Mouse (Mus musculus) limb, embryonic 14.5 days (tissue): Measurements from ENCODE around the gene Tub. TPM values are rescaled to one million over a fixed set of nuclear protein-coding genes. Genes with fewer than 3 reads are reported as not detected.

Experiments
- ATAC-seq: fragments of 200-750 bp; cut with Nextera tagmentation; 2 replicates; pipeline ENCODE4 v1.8.0; 2017; ENCODE audit warnings: low read depth, moderate number of reproducible peaks, moderate TSS enrichment; ENCODE audit not compliant: low FRiP score
- DNase-seq: peaks from one replicate; pipeline ENCODE4 v3.0.0-alpha.2; 2015; ENCODE audit warnings: low spot score
- H3K27ac ChIP-seq: fragments of 300-500 bp; sonication (generic); replicated peaks from 2 replicates; pipeline ENCODE4 v1.5.1; 2014; ENCODE audit warnings: low read depth, mild to moderate bottlenecking, low read length, moderate library complexity, mixed read lengths
- H3K27me3 ChIP-seq: fragments of 300-500 bp; sonication (generic); 2 replicates; pipeline ENCODE4 v1.6.1; 2014; ENCODE audit warnings: low read length, mixed read lengths; ENCODE audit not compliant: control insufficient read depth, insufficient read depth
- H3K36me3 ChIP-seq: fragments of 300-500 bp; sonication (generic); 2 replicates; pipeline ENCODE4 v1.6.1; 2014; ENCODE audit warnings: mild to moderate bottlenecking, low read length, moderate library complexity, mixed read lengths; ENCODE audit not compliant: control insufficient read depth, insufficient read depth
- H3K4me1 ChIP-seq: fragments of 300-500 bp; sonication (generic); 2 replicates; pipeline ENCODE4 v1.6.1; 2014; ENCODE audit warnings: antibody characterized with exemption, low read length, mixed read lengths; ENCODE audit not compliant: control insufficient read depth, insufficient read depth
- H3K4me2 ChIP-seq: fragments of 300-500 bp; sonication (generic); replicated peaks from 2 replicates; pipeline ENCODE4 v1.6.1; 2014; ENCODE audit warnings: low read depth, mild to moderate bottlenecking, low read length, moderate library complexity; ENCODE audit not compliant: severe bottlenecking
- H3K4me3 ChIP-seq: fragments of 300-500 bp; sonication (generic); replicated peaks from 2 replicates; pipeline ENCODE4 v1.5.1; 2014; ENCODE audit warnings: low read length
- H3K9ac ChIP-seq: fragments of 300-500 bp; sonication (generic); 2 replicates; pipeline ENCODE4 v1.6.1; 2014; ENCODE audit warnings: mild to moderate bottlenecking, low read depth, low read length, moderate library complexity; ENCODE audit not compliant: severe bottlenecking
- H3K9me3 ChIP-seq: fragments of 300-500 bp; sonication (generic); 2 replicates; pipeline ENCODE4 v1.6.1; 2016; ENCODE audit warnings: low read length; ENCODE audit not compliant: control insufficient read depth
- POLR2A ChIP-seq: fragments of 200-500 bp; IDR thresholded peaks from 2 replicates; pipeline ENCODE4 v1.8.0; 2012; ENCODE audit warnings: inconsistent platforms, mild to moderate bottlenecking, moderate library complexity, borderline replicate concordance; ENCODE audit not compliant: insufficient read depth, insufficient read length; ENCODE audit errors: extremely low read depth
- WGBS: fragments of 180-500 bp; shearing (Covaris S2); extraction: QIAGEN DNeasy Blood & Tissue Kit; methylation state at CpG from one replicate; pipeline ENCODE4 v1.1.7; 2014; 5-methylcytosine and 5-hydroxymethylcytosine counted together
- polyA plus RNA-seq, 2 experiments: library from polyadenylated mRNA; depleted of rRNA in 1 of 2; stranded (reverse) in 1 of 2; unstranded in 1 of 2; fragments of >200 nt; fragmentation: Nextera tagmentation in 1 of 2; extraction: Ambion mirVana in 1 of 2; gene quantifications; 2 replicates each; pipeline versions ENCODE4 v1.2.1 to v1.2.3; 2012 to 2014

Gene Tub
- polyA plus RNA-seq, 2 experiments: 4.0 to 14.1 TPM

DNA sequence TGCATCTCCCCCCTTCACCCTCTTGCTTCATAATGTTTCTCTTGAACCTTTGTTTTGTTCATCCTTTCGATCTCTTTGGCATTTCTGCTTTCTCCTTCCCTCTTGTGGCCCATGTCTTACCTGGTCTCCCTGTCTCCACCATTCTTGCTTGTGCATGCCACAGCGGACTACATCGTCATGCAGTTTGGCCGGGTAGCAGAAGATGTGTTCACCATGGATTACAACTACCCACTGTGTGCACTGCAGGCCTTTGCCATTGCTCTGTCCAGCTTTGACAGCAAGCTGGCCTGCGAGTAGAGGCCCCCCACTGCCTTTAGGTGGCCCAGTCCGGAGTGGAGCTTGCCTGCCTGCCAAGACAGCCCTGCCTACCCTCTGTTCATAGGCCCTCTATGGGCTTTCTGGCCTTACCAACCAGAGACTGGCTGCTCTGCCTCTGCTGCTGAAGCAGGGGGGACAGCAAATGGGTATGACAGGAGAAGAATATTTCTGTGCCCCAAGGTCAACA lies 79.9 kb downstream of the Tub start:
- Histone ChIP-seq H3K4me3 (no peak overlapping the region), H3K27me3 (no peaks in the 10 kb centered on the region), H3K4me2 (no peak overlapping the region), H3K27ac (no peak overlapping the region), H3K36me3 (no peaks in the 10 kb centered on the region), H3K4me1 (no peaks in the 10 kb centered on the region), H3K9ac (no peak overlapping the region), H3K9me3 (no peaks in the 10 kb centered on the region)
- DNase-seq (no peak), ATAC-seq (no peak)
- 84% methylated on average over 6 of the region's 6 CpGs for WGBS
- no peak for TF ChIP-seq POLR2A

- no peaks in the 10 kb centered on the region for H3K27me3 ChIP-seq
- DNase-seq (no peak), ATAC-seq (no peak)
- no peak overlapping the region for H3K4me2 ChIP-seq
- TF ChIP-seq POLR2A: no peak
- no peak overlapping the region for H3K27ac ChIP-seq
- no peak overlapping the region for H3K9ac ChIP-seq
- H3K36me3 ChIP-seq: no peaks in the 10 kb centered on the region
- 86% methylated on average over 3 of the region's 3 CpGs for WGBS
- no peaks in the 10 kb centered on the region for H3K4me1 ChIP-seq
- H3K4me3 ChIP-seq: no peak overlapping the region
- no peaks in the 10 kb centered on the region for H3K9me3 ChIP-seq
These were observed 81.2 kb downstream of the Tub start for GRCm38 (mm10) chr7:109031331-109031730.

DNA sequence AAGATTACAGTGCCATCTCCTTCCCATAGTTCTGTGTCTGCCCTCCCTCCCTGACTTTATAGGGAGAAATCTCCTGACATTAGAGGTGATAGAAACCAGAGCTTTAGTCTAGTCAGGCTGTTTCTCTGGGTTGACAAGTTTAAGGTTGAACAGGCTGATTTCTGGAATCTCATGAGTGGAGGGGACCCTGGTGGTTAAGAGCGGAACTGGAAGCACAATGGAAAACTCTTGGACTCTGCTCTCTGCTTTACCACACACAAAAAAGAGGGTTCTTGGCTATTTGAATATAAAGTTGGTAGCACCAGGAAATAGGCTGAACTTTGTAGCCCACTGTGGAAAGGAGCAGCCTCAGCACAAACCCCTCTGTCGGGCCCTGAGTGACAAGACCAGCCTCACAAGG lies 81.9 kb downstream of the Tub start:
- Histone ChIP-seq H3K27me3 (no peaks in the 10 kb centered on the region), H3K4me1 (no peaks in the 10 kb centered on the region), H3K27ac (no peak overlapping the region), H3K9me3 (no peaks in the 10 kb centered on the region), H3K4me2 (no peak overlapping the region), H3K4me3 (no peak overlapping the region), H3K9ac (no peak overlapping the region), H3K36me3 (no peaks in the 10 kb centered on the region)
- no peak for TF ChIP-seq POLR2A
- no peak for ATAC-seq
- WGBS: 80% methylated on average over 2 of the region's 2 CpGs
- DNase-seq: no peak

DNA sequence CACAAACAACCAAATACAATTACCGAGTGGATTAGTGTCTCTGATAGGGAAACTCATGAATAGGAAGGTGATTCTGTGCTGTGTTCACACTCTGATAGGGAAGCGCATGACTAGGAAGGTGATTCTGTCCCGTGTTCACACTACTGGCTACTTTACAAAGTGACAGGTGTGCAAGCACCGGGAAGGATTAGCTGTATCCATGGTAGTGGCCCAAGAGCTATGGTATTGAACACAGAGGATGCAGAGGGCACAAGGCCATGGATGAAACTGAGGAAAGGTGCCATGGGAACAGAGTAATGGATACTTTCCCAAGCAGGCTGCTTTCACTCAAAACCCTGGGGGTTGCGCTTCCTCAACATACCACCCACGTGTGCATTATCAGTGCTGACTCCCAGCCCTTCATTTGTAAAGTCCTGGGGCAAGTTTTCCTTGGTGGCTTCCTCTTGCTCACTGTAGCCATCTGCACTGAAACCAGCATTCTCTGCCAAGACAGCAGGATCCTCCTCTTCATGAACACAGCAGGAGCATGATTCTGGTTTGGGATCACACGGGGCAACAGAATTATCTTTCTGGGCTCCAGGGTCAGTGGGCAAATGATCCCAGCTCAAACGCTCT lies 88.1 kb downstream of the Tub start:
- H3K4me2 ChIP-seq: no peak overlapping the region
- H3K27me3 ChIP-seq: no peaks in the 10 kb centered on the region
- no peak overlapping the region for H3K9ac ChIP-seq
- H3K9me3 ChIP-seq: no peaks in the 10 kb centered on the region
- H3K4me3 ChIP-seq: no peak overlapping the region
- DNase-seq: no peak
- no peaks in the 10 kb centered on the region for H3K4me1 ChIP-seq
- ATAC-seq: no peak
- H3K27ac ChIP-seq: no peak overlapping the region
- no peak for TF ChIP-seq POLR2A
- 80% methylated on average over 8 of the region's 8 CpGs for WGBS
- H3K36me3 ChIP-seq: no peaks in the 10 kb centered on the region

DNA sequence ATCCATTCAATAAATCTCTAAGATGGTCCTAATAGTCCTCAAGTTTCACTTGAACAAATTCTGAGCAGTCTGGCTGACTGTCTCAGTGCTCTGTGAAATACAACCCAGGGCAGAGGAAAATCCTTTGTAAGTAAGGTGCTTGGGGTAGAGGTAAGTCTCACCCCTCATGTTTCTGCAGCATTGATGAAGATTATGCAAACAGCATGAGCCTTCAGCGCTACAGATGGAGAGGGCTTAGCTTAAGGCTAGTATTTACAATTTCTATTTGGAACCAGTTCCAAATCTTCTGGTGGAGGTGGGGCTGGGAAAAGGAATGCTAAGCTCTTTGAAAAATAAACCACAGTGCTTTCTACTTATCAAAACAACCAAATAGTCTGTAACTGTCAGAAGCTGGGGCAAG lies 88.8 kb downstream of the Tub start:
- H3K4me1 ChIP-seq: no peaks in the 10 kb centered on the region
- no peak overlapping the region for H3K9ac ChIP-seq
- no peaks in the 10 kb centered on the region for H3K36me3 ChIP-seq
- TF ChIP-seq POLR2A: no peak
- DNase-seq (no peak), ATAC-seq (no peak)
- no peak overlapping the region for H3K27ac ChIP-seq
- H3K27me3 ChIP-seq: no peaks in the 10 kb centered on the region
- 63% methylated on average over 1 of the region's 1 CpGs for WGBS
- no peaks in the 10 kb centered on the region for H3K9me3 ChIP-seq
- no peak overlapping the region for H3K4me2 ChIP-seq
- no peak overlapping the region for H3K4me3 ChIP-seq
